Mouse (Mus musculus): ENCODE results near the gene Ttpal. TPM values are rescaled to one million over a fixed set of nuclear protein-coding genes. Genes with fewer than 3 reads are reported as not detected.

Gene Ttpal
- 12.6 and 16.6 TPM in 2 replicates for total RNA-seq (2015)
- total RNA-seq (2017) = 8.8 and 14.4 TPM in 2 replicates

- peak; percentile 86 for ATAC-seq (ENCODE audit: poor library complexity, severe bottlenecking)
Observed at GRCm38 (mm10) chr2:163602101-163602971, at the start of gene Ttpal. Gene Ttpal (plus strand): TSS chr2:163602314.

- peak; percentile 69 for ATAC-seq (ENCODE audit: poor library complexity, severe bottlenecking)
Observed at GRCm38 (mm10) chr2:163552518-163552929, 49.6 kb upstream of the Ttpal start.

GRCm38 (mm10) chr2:163554425-163554982 lies 47.6 kb upstream of the Ttpal start:
- no peak for ATAC-seq (ENCODE audit: poor library complexity, severe bottlenecking)

GRCm38 (mm10) chr2:163554996-163555395 lies 47.1 kb upstream of the Ttpal start:
- no peak for ATAC-seq (ENCODE audit: poor library complexity, severe bottlenecking)

GRCm38 (mm10) chr2:163555417-163555816 lies 46.7 kb upstream of the Ttpal start:
- no peak for ATAC-seq (ENCODE audit: poor library complexity, severe bottlenecking)

GRCm38 (mm10) chr2:163558548-163558947 lies 43.6 kb upstream of the Ttpal start:
- no peak for ATAC-seq (ENCODE audit: poor library complexity, severe bottlenecking)

- no peak for ATAC-seq (ENCODE audit: poor library complexity, severe bottlenecking)
Observed at GRCm38 (mm10) chr2:163559236-163559635, 42.9 kb upstream of the Ttpal start.

- ATAC-seq (ENCODE audit: poor library complexity, severe bottlenecking) = no peak
Observed at GRCm38 (mm10) chr2:163560247-163560646, 41.9 kb upstream of the Ttpal start.

GRCm38 (mm10) chr2:163561258-163561948 lies 40.7 kb upstream of the Ttpal start:
- ATAC-seq (ENCODE audit: poor library complexity, severe bottlenecking) = no peak

GRCm38 (mm10) chr2:163564646-163565045 lies 37.5 kb upstream of the Ttpal start:
- ATAC-seq (ENCODE audit: poor library complexity, severe bottlenecking) = no peak

GRCm38 (mm10) chr2:163574321-163574720 lies 27.8 kb upstream of the Ttpal start:
- ATAC-seq (ENCODE audit: poor library complexity, severe bottlenecking) = no peak

- peak; percentile 9; the same call in 1 of the 2 replicates for ATAC-seq (ENCODE audit: poor library complexity, severe bottlenecking)
Observed at GRCm38 (mm10) chr2:163575248-163575647, 26.9 kb upstream of the Ttpal start.

- ATAC-seq (ENCODE audit: poor library complexity, severe bottlenecking) = no peak
Observed at GRCm38 (mm10) chr2:163577986-163578385, 24.1 kb upstream of the Ttpal start.

GRCm38 (mm10) chr2:163580069-163580945 lies 21.8 kb upstream of the Ttpal start:
- ATAC-seq (ENCODE audit: poor library complexity, severe bottlenecking) = peak; percentile 92

GRCm38 (mm10) chr2:163583226-163584087 lies 18.7 kb upstream of the Ttpal start:
- ATAC-seq (ENCODE audit: poor library complexity, severe bottlenecking) = peak; percentile 47

- no peak for ATAC-seq (ENCODE audit: poor library complexity, severe bottlenecking)
Observed at GRCm38 (mm10) chr2:163584088-163584426, 18.1 kb upstream of the Ttpal start.

- peak; percentile 37; the same call in 1 of the 2 replicates for ATAC-seq (ENCODE audit: poor library complexity, severe bottlenecking)
Observed at GRCm38 (mm10) chr2:163586384-163587261, 15.5 kb upstream of the Ttpal start.

- peak; percentile 24; the same call in 1 of the 2 replicates for ATAC-seq (ENCODE audit: poor library complexity, severe bottlenecking)
Observed at GRCm38 (mm10) chr2:163587506-163587905, 14.6 kb upstream of the Ttpal start.

GRCm38 (mm10) chr2:163590211-163590610 lies 11.9 kb upstream of the Ttpal start:
- peak; percentile 85 for ATAC-seq (ENCODE audit: poor library complexity, severe bottlenecking)
